Mouse (Mus musculus) brown adipose tissue, adult 24 weeks (tissue): ENCODE measurements at regions not wholly inside any gene's neighbourhood (a gene's known extent, or its start where the extent isn't known, plus 50 kb on each side); places are given as distances from the start of the nearest gene placed in this dataset.

ENCODE experiments used
- H3K27ac ChIP-seq: fragments of 200-500 bp; replicated peaks from 2 replicates; pipeline ENCODE4 v1.5.1; 2012; ENCODE audit warnings: low read depth, mild to moderate bottlenecking, low read length
- H3K4me1 ChIP-seq: fragments of 200-500 bp; 2 replicates; pipeline ENCODE4 v1.6.1; 2012; ENCODE audit warnings: low read length, mixed read lengths; ENCODE audit not compliant: control insufficient read depth, insufficient read depth, insufficient read length
- H3K4me3 ChIP-seq: fragments of 200-500 bp; 2 replicates; pipeline ENCODE4 v1.5.1; 2012; ENCODE audit warnings: low read depth, mild to moderate bottlenecking, low read length, moderate library complexity; ENCODE audit not compliant: insufficient read depth

DNA sequence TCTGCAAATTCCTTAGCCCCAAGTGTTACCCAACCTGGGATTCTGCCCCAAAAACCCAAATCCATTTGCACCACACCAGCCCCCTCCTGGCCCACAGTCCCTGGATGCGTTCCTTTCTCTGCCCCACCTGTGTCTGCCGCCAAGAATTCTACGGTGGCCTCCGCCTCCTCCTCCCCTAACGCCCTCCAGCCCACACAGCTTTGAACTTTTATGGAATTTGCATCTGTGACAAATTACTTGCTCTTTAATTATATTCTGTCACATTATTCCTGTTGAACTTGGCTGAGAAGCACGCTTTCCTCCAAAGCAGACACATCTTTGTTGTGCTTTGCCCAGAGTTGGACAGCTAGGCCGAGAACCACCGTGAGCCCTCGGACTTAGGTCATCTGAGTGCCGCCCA is 131.8 kb upstream of the Cops8 start:
- Histone ChIP-seq H3K4me1 (0 out of 2 replicates have a peak, but pooled peaks cover 2% of the 10 kb centered on the region), H3K27ac (no peak overlapping the region), H3K4me3 (no peak overlapping the region)

DNA sequence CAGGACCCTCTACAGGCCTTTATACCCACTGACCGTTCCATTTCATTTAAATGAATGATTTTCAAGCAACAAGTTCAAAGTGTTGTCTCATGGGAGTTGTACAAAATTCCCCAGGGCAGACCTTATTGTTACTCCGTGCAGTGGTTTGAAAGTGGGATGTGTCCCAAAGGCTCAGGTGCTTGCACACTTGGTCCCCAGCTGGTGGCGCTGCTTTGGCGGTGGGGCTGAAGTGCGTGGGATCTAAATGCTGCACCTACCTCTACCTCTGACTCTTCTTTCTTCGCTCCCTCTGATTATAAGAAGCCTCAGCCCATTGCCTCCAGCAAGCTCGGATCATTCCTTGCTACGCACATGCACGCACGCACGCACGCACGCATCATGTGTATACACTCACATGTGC is 131.0 kb upstream of the Cops8 start:
- H3K4me1 ChIP-seq: 0 out of 2 replicates have a peak, but pooled peaks cover 2% of the 10 kb centered on the region
- H3K4me3 ChIP-seq: no peak overlapping the region
- H3K27ac ChIP-seq: no peak overlapping the region

GRCm38 (mm10) chr1:90475060-90475813 is 127.5 kb upstream of the Cops8 start:
- Histone ChIP-seq H3K27ac (no peak overlapping the region), H3K4me3 (no peak overlapping the region), H3K4me1 (no peaks in the 10 kb centered on the region)

- H3K27ac ChIP-seq: no peak overlapping the region
- no peak overlapping the region for H3K4me3 ChIP-seq
- no peaks in the 10 kb centered on the region for H3K4me1 ChIP-seq
Observed at GRCm38 (mm10) chr1:90476556-90477243, 126.1 kb upstream of the Cops8 start.

GRCm38 (mm10) chr1:90478839-90479238 is 123.9 kb upstream of the Cops8 start:
- H3K27ac ChIP-seq: no peak overlapping the region

DNA sequence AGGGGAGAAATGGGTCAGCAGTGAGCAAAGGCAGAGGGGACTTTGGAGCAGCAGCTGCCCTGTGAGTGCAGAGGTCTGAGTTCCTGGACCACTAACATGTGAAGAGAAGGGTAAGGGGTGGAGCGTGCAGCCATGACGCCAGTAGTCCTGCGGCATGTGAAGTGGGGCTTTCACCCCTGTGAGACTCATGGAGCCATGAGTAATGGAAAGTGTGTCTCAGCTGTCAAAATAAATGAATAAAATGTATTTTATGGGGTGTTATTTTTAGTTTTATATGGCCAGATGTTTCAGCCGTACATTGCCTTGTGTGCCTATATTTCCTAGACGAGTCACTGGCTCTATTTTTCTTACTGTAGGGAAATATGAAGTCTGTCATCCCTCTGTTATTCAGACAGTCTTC is 121.5 kb upstream of the Cops8 start:
- Histone ChIP-seq H3K4me1 (no peaks in the 10 kb centered on the region), H3K4me3 (no peak overlapping the region), H3K27ac (no peak overlapping the region)

More at GRCm38 (mm10) chr1:90478839-90479238, 123.9 kb upstream of the Cops8 start:
- no peaks in the 10 kb centered on the region for H3K4me1 ChIP-seq
- H3K4me3 ChIP-seq: no peak overlapping the region

GRCm38 (mm10) chr1:90481708-90482107 is 121.1 kb upstream of the Cops8 start:
- Histone ChIP-seq H3K27ac (no peak overlapping the region), H3K4me3 (no peak overlapping the region), H3K4me1 (no peaks in the 10 kb centered on the region)

GRCm38 (mm10) chr1:90486349-90486839 is 116.4 kb upstream of the Cops8 start:
- H3K27ac ChIP-seq: no peak overlapping the region
- no peak overlapping the region for H3K4me3 ChIP-seq
- peaks cover 8% of the 10 kb centered on the region; the same call in 1 of the 2 replicates for H3K4me1 ChIP-seq

DNA sequence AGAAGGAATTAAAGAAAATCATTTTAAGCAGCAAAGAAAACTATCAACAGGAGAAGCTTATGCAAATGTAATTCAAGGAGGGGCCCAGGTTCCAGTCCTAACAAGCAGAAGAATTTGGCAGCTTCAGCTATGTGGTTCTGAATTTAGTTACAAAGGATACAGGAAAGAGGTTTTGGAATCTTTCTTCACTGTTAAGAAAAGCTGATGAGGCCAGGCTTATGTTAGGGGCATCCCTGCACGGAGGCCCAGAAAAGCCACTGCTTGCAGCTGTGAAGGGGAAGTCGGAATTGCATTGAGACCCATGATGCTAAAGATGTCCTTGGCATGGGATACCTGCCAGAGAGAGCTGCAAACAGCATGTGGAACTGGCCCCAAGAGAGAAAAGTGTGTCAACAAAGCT is 114.9 kb upstream of the Cops8 start:
- peaks cover 8% of the 10 kb centered on the region; the same call in 1 of the 2 replicates for H3K4me1 ChIP-seq
- no peak overlapping the region for H3K27ac ChIP-seq
- H3K4me3 ChIP-seq: no peak overlapping the region

- H3K27ac ChIP-seq: no peak overlapping the region
- H3K4me3 ChIP-seq: no peak overlapping the region
- peaks cover 8% of the 10 kb centered on the region; the same call in 1 of the 2 replicates for H3K4me1 ChIP-seq
Observed at GRCm38 (mm10) chr1:90488991-90489390, 113.8 kb upstream of the Cops8 start.

GRCm38 (mm10) chr1:90490335-90490734 is 112.4 kb upstream of the Cops8 start:
- H3K4me1 ChIP-seq: peaks cover 10% of the 10 kb centered on the region
- H3K27ac ChIP-seq: peak overlapping the region; percentile 88
- no peak overlapping the region for H3K4me3 ChIP-seq

- no peak overlapping the region for H3K4me3 ChIP-seq
- H3K4me1 ChIP-seq: peaks cover 12% of the 10 kb centered on the region
- H3K27ac ChIP-seq: peak overlapping the region; percentile 42
Observed at GRCm38 (mm10) chr1:90493481-90493880, 109.3 kb upstream of the Cops8 start.

GRCm38 (mm10) chr1:90495174-90495573 is 107.6 kb upstream of the Cops8 start:
- peaks cover 12% of the 10 kb centered on the region for H3K4me1 ChIP-seq
- no peak overlapping the region for H3K27ac ChIP-seq
- no peak overlapping the region for H3K4me3 ChIP-seq

DNA sequence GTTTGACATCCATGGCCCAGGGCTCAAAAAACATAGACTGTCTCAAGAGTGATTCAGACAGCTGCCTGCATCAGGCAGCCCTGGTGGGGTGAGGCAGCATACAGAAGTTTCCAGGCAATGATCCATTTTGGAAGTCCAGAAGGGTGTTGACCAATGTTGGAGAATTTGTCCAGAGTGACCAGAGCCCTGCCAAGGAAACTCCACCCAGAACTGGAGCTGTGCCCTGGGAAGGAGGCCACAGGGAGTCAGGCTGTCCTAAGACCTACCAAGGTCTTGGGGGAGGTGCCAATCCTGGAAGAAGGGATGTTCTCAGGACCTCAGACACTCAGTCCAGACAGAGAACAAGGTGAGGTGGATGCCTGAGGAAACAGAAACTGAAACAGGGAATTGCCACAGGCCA is 105.2 kb upstream of the Cops8 start:
- H3K4me3 ChIP-seq: no peak overlapping the region
- H3K27ac ChIP-seq: peak overlapping the region; percentile 86
- peaks cover 8% of the 10 kb centered on the region for H3K4me1 ChIP-seq

- 0 out of 2 replicates have a peak, but pooled peaks cover 2% of the 10 kb centered on the region for H3K4me1 ChIP-seq
- H3K4me3 ChIP-seq: no peak overlapping the region
- no peak overlapping the region for H3K27ac ChIP-seq
Observed at GRCm38 (mm10) chr1:90501373-90501772, 101.4 kb upstream of the Cops8 start.
